Mouse (Mus musculus): ENCODE measurements around the gene St5. TPM values are rescaled to one million over a fixed set of nuclear protein-coding genes. Genes with fewer than 3 reads are reported as not detected.

St5 gene
- polyA plus RNA-seq, 1 experiment from 2014 or later: 25.3 TPM

- Histone ChIP-seq H3K27me3 (replicated peaks) (no peaks in the 10 kb centered on the region), H3K9ac (no peak overlapping the region), H3K27ac (peak overlapping the region; percentile 23; the same call in 1 of the 2 replicates), H3K36me3 (peaks cover 19% of the 10 kb centered on the region), H3K4me2 (no peak overlapping the region), H3K4me3 (no peak overlapping the region), H3K4me1 (peaks cover 46% of the 10 kb centered on the region), H3K9me3 (replicated peaks) (no peaks in the 10 kb centered on the region)
- ATAC-seq: no peak
- 62% methylated on average over 3 of the region's 3 CpGs for WGBS (ENCODE audit: insufficient replicate concordance)
Measured at GRCm38 (mm10) chr7:109516500-109516899, 186.9 kb downstream of the St5 start.

GRCm38 (mm10) chr7:109511838-109512237 is 191.6 kb downstream of the St5 start:
- Histone ChIP-seq H3K4me3 (no peak overlapping the region), H3K9ac (no peak overlapping the region), H3K9me3 (replicated peaks) (no peaks in the 10 kb centered on the region), H3K4me1 (peaks cover 34% of the 10 kb centered on the region), H3K27ac (peak overlapping the region; percentile 42; the same call in 1 of the 2 replicates), H3K4me2 (peak overlapping the region; percentile 0), H3K36me3 (no peaks in the 10 kb centered on the region), H3K27me3 (replicated peaks) (peaks cover 5% of the 10 kb centered on the region; the same call in 1 of the 2 replicates)
- peak; percentile 93 for ATAC-seq
- WGBS (ENCODE audit: insufficient replicate concordance): 54% methylated on average over 3 of the region's 3 CpGs

DNA sequence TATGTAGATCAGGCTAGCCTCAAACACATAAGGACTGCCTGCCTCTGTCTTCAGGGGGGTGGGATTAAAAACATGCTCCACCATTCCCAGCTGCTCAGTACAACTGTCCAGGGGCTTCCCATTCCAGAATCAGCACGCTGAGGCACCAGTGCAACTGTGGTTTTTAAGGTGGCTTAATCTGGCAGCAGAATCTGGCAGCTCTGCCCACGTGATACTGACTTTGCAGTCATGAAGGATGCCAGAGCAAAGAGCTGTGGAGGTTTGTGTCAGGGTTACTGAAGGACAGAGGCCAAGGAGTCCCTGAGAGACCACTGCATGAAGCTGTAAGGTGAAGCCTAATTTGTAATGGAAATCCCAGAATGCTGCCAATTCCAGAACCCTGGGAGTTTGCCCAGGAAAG is 192.6 kb downstream of the St5 start:
- no peaks in the 10 kb centered on the region for H3K9me3 ChIP-seq (replicated peaks)
- 19% methylated on average over 2 of the region's 2 CpGs for WGBS (ENCODE audit: insufficient replicate concordance)
- H3K27me3 ChIP-seq (replicated peaks): peaks cover 5% of the 10 kb centered on the region; the same call in 1 of the 2 replicates
- H3K36me3 ChIP-seq: no peaks in the 10 kb centered on the region
- ATAC-seq: peak; percentile 36; the same call in 1 of the 2 replicates
- H3K9ac ChIP-seq: no peak overlapping the region
- H3K4me3 ChIP-seq: no peak overlapping the region
- H3K4me2 ChIP-seq: no peak overlapping the region; the same call in 1 of the 2 replicates
- peaks cover 31% of the 10 kb centered on the region for H3K4me1 ChIP-seq
- peak overlapping the region; percentile 27 for H3K27ac ChIP-seq

DNA sequence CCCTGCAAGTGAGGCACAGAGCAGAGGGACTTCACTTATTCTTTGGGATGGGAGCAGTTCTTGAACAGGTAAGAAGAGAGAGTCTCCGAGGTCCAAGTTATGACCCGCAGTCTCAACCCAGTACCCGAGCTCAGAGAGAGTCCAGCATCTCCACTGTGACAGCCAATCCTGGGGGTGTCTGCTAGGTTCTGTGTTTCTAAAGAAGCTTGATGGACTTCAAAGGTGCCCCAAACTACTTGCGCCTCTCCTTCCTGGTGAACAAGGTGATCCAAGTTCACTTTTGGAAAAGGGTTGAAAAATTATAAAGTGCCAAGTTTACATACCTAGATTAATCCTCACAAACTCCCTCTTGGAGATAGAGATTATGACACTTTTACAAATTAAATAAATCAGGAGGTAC is 195.4 kb downstream of the St5 start, which contains the start of gene Trim66:
Gene Trim66, minus strand, starts transcription at position 101 of the 400 bp plus-strand sequence.
- Histone ChIP-seq H3K27ac (no peak within 1 kb of the TSS), H3K4me2 (no peak within 1 kb of the TSS), H3K9me3 (replicated peaks) (no peaks in the 10 kb centered on the region), H3K27me3 (replicated peaks) (peaks cover 5% of the 10 kb centered on the region; the same call in 1 of the 2 replicates), H3K4me3 (no peak within 1 kb of the TSS), H3K9ac (no peak within 1 kb of the TSS), H3K36me3 (no peaks in the 10 kb centered on the region), H3K4me1 (peaks cover 30% of the 10 kb centered on the region)
- ATAC-seq: no peak
- 75% methylated on average over 4 of the region's 4 CpGs for WGBS (ENCODE audit: insufficient replicate concordance)

DNA sequence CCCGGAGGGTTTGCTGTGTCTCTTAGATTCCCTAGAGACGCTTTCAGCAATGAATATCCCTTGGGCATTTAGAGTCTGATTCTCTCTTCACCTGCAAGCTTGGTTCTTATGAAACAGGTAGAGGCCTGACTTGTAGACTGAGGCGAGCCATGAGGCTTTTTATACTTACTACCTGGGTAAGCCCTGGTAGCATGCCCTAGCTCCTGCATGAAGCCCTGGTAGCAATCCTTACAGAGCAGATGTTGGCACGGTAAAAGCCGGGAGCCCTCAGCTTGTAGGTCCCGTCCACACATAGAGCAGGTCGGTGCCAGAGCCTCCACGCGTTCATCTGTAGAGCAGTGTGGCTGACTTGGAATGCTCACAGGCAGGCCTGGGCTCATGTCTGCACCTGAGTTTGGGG is 195.8 kb downstream of the St5 start:
- Histone ChIP-seq H3K4me1 (peaks cover 26% of the 10 kb centered on the region), H3K9ac (no peak overlapping the region), H3K27ac (no peak overlapping the region), H3K4me3 (no peak overlapping the region), H3K27me3 (replicated peaks) (peaks cover 5% of the 10 kb centered on the region; the same call in 1 of the 2 replicates), H3K4me2 (no peak overlapping the region), H3K9me3 (replicated peaks) (no peaks in the 10 kb centered on the region), H3K36me3 (no peaks in the 10 kb centered on the region)
- 53% methylated on average over 9 of the region's 9 CpGs for WGBS (ENCODE audit: insufficient replicate concordance)
- no peak for ATAC-seq

- H3K36me3 ChIP-seq: no peaks in the 10 kb centered on the region
- peaks cover 21% of the 10 kb centered on the region for H3K4me1 ChIP-seq
- 23% methylated on average over 8 of the region's 8 CpGs for WGBS (ENCODE audit: insufficient replicate concordance)
- H3K4me3 ChIP-seq: no peak overlapping the region
- no peak overlapping the region for H3K27ac ChIP-seq
- no peak overlapping the region for H3K9ac ChIP-seq
- H3K4me2 ChIP-seq: no peak overlapping the region
- no peak for ATAC-seq
- H3K9me3 ChIP-seq (replicated peaks): no peaks in the 10 kb centered on the region
- H3K27me3 ChIP-seq (replicated peaks): peaks cover 5% of the 10 kb centered on the region; the same call in 1 of the 2 replicates
Measured at GRCm38 (mm10) chr7:109507119-109507518, 196.3 kb downstream of the St5 start.

DNA sequence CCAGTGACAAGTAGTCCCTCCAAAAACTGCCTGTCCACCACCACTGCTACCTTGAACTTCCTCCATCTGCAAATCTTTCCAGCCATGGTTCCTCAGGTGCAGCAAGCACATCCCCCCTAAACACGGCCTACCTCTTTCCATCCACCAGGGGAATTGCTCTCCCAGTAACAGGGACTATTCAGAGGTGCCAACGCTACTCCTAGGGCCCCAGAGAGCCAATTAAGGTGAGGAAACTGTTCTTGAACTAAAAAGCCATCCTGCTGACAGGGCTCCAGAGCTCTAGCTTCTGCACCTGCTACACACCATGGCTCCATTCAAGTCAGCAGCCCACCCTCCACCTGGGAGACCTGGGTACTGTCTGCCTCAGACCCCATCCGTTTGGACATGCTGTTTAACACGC is 205.9 kb downstream of the St5 start:
- ATAC-seq: no peak
- Histone ChIP-seq H3K27me3 (replicated peaks) (peaks cover 27% of the 10 kb centered on the region), H3K9me3 (replicated peaks) (no peaks in the 10 kb centered on the region), H3K4me2 (no peak overlapping the region), H3K27ac (no peak overlapping the region), H3K4me1 (no peaks in the 10 kb centered on the region), H3K9ac (no peak overlapping the region), H3K4me3 (no peak overlapping the region), H3K36me3 (no peaks in the 10 kb centered on the region)
- WGBS (ENCODE audit: insufficient replicate concordance): 59% methylated on average over 4 of the region's 4 CpGs

GRCm38 (mm10) chr7:109493319-109494316 is 209.8 kb downstream of the St5 start:
- Histone ChIP-seq H3K9ac (no peak overlapping the region), H3K4me1 (no peaks in the 10 kb centered on the region), H3K27ac (no peak overlapping the region), H3K36me3 (no peaks in the 10 kb centered on the region), H3K9me3 (replicated peaks) (no peaks in the 10 kb centered on the region), H3K4me3 (no peak overlapping the region), H3K4me2 (no peak overlapping the region), H3K27me3 (replicated peaks) (peaks cover 32% of the 10 kb centered on the region)
- ATAC-seq: no peak
- WGBS (ENCODE audit: insufficient replicate concordance): 28% methylated on average over 21 of the region's 21 CpGs

DNA sequence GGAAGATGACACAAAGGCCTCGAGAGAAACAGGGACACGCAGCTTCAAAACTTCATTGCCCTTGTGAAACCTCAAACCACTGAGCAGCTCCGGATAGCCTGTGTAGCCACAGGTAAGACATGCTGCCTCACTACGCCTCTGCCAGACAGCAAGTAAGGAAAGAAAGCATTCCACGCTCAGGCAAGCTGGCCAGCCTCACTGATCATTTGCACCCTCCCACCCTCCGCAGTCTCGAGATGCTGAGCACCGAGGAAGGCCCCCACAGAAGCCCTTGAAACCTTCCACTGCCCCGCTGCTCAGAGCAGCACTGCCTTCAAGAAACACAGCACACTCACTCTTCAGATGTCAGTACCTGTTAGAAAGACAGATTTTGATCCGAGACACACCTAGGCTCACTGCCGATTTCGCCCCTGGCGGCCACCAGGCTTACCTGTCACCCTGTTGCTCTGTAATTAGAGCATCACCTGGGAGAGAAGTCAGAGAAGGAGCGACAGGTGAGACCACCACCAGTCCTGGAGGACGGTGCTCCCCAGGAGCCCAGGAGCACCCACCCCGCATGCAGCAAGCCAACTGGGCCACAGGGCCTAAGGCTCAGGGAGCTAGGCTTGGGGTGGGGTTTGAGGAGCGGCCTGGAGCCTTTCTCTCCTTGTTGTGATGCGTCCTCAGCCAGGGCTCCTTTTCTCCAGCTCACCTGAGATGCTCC is 210.6 kb downstream of the St5 start:
- no peaks in the 10 kb centered on the region for H3K9me3 ChIP-seq (replicated peaks)
- H3K4me2 ChIP-seq: no peak overlapping the region
- WGBS (ENCODE audit: insufficient replicate concordance): 58% methylated on average over 18 of the region's 18 CpGs
- H3K27me3 ChIP-seq (replicated peaks): peaks cover 32% of the 10 kb centered on the region
- no peak overlapping the region for H3K9ac ChIP-seq
- H3K27ac ChIP-seq: no peak overlapping the region
- no peaks in the 10 kb centered on the region for H3K4me1 ChIP-seq
- no peak overlapping the region for H3K4me3 ChIP-seq
- H3K36me3 ChIP-seq: no peaks in the 10 kb centered on the region
- ATAC-seq: no peak

- Histone ChIP-seq H3K36me3 (no peaks in the 10 kb centered on the region), H3K9ac (no peak overlapping the region), H3K9me3 (replicated peaks) (no peaks in the 10 kb centered on the region), H3K4me1 (no peaks in the 10 kb centered on the region), H3K27ac (no peak overlapping the region), H3K4me3 (no peak overlapping the region), H3K27me3 (replicated peaks) (no peaks in the 10 kb centered on the region), H3K4me2 (no peak overlapping the region)
- WGBS (ENCODE audit: insufficient replicate concordance): 60% methylated on average over 5 of the region's 5 CpGs
- no peak for ATAC-seq
Measured at GRCm38 (mm10) chr7:109484221-109484620, 219.2 kb downstream of the St5 start.

DNA sequence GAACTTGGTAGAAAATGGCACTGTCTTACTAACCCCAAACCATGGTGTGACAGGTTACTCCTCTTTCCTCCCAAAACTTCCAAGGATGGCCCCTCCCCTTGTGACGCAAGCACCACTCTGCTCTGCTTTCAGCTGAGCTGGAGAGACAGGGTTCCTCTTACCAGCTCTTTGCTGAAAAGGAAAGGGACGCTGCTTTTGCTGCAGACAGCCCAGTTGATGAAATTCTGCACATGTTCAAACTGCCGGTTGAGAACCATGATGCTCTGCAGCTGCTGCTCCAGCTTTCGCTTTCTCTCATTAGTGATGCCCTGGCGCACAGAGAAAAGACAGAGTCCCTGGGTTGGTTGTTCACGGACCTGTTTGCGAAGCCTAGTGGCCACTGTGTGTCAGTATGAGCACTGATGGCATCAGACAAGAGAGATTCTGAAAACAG is 222.6 kb downstream of the St5 start:
- 49% methylated on average over 7 of the region's 7 CpGs for WGBS (ENCODE audit: insufficient replicate concordance)
- Histone ChIP-seq H3K27me3 (replicated peaks) (no peaks in the 10 kb centered on the region), H3K4me2 (no peak overlapping the region), H3K27ac (no peak overlapping the region), H3K9ac (no peak overlapping the region), H3K9me3 (replicated peaks) (no peaks in the 10 kb centered on the region), H3K4me3 (no peak overlapping the region), H3K36me3 (no peaks in the 10 kb centered on the region), H3K4me1 (no peaks in the 10 kb centered on the region)
- no peak for ATAC-seq

DNA sequence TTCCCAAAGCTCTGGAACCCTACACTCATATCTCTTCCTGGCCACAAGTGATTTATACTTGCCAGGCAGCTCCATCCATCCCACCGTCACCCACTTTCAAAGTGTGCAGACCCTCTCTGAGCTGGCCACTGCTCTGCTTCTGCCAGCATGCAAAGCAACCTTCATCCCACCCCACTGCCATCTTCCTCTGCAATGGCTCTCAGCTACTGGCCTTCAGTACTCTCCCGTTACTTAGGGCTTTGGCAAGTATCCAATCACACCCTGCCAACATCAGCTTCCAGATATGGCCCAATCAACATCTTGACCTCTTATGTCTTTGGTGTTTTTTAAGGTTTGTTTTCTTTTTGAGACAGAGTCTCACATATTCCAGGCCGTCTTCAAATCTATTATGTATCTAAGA is 225.5 kb downstream of the St5 start:
- Histone ChIP-seq H3K9ac (no peak overlapping the region), H3K9me3 (replicated peaks) (no peaks in the 10 kb centered on the region), H3K27me3 (replicated peaks) (no peaks in the 10 kb centered on the region), H3K4me3 (no peak overlapping the region), H3K4me1 (no peaks in the 10 kb centered on the region), H3K4me2 (no peak overlapping the region), H3K36me3 (no peaks in the 10 kb centered on the region), H3K27ac (no peak overlapping the region)
- ATAC-seq: no peak
- 71% methylated on average over 3 of the region's 3 CpGs for WGBS (ENCODE audit: insufficient replicate concordance)
